Mouse (Mus musculus) intestine, embryonic 14.5 days (tissue): ENCODE measurements around the gene Traf3. TPM values are rescaled to one million over a fixed set of nuclear protein-coding genes. Genes with fewer than 3 reads are reported as not detected.

Source experiments
- ATAC-seq: fragments of 200-750 bp; cut with Nextera tagmentation; replicated peaks from 2 replicates; pipeline ENCODE4 v1.8.0; 2017; ENCODE audit warnings: low read depth, moderate number of reproducible peaks, moderate TSS enrichment, moderate library complexity; ENCODE audit not compliant: low FRiP score, low TSS enrichment
- DNase-seq: peaks from one replicate; pipeline ENCODE4 v3.0.0-alpha.2; 2018; ENCODE audit warnings: low spot score
- H3K27ac ChIP-seq: fragments of 300-500 bp; sonication (generic); 2 replicates; pipeline ENCODE4 v1.5.1; 2014; ENCODE audit warnings: low read depth, mild to moderate bottlenecking, control low read depth
- H3K27me3 ChIP-seq: fragments of 300-500 bp; sonication (generic); replicated peaks from 2 replicates; pipeline ENCODE4 v1.6.1; 2014; ENCODE audit warnings: low read length, control low read depth; ENCODE audit not compliant: control insufficient read depth, insufficient read depth
- H3K36me3 ChIP-seq: fragments of 300-500 bp; sonication (generic); 2 replicates; pipeline ENCODE4 v1.6.1; 2014; ENCODE audit warnings: low read length, control low read depth; ENCODE audit not compliant: control insufficient read depth, insufficient read depth
- H3K4me1 ChIP-seq: fragments of 300-500 bp; sonication (generic); replicated peaks from 2 replicates; pipeline ENCODE4 v1.6.1; 2014; ENCODE audit warnings: low read length, control low read depth, mixed read lengths; ENCODE audit not compliant: control insufficient read depth, insufficient read depth
- H3K4me2 ChIP-seq: fragments of 300-500 bp; sonication (generic); 2 replicates; pipeline ENCODE4 v1.6.1; 2014; ENCODE audit warnings: low read length
- H3K4me3 ChIP-seq: fragments of 300-500 bp; sonication (generic); 2 replicates; pipeline ENCODE4 v1.5.1; 2014; ENCODE audit warnings: low read depth, low read length, control low read depth, mixed read lengths
- H3K9ac ChIP-seq: fragments of 300-500 bp; sonication (generic); 2 replicates; pipeline ENCODE4 v1.6.1; 2014; ENCODE audit warnings: mild to moderate bottlenecking, low read length
- H3K9me3 ChIP-seq: fragments of 300-500 bp; sonication (generic); 2 replicates; pipeline ENCODE4 v1.6.1; 2016; ENCODE audit warnings: low read length, control low read depth; ENCODE audit not compliant: control insufficient read depth
- WGBS: fragments of 180-500 bp; shearing (Covaris S2); extraction: QIAGEN DNeasy Blood & Tissue Kit; methylation state at CpG from one replicate; pipeline ENCODE4 v1.1.7; 2014; 5-methylcytosine and 5-hydroxymethylcytosine counted together
- polyA plus RNA-seq: library from polyadenylated mRNA; unstranded; fragments of >200 nt; fragmentation: Nextera tagmentation; extraction: Ambion mirVana; gene quantifications from 2 replicates; pipeline ENCODE4 v1.2.1, GENCODE M21; 2014

Traf3 gene
- polyA plus RNA-seq, 1 experiment from 2014 or later = 9.1 TPM

DNA sequence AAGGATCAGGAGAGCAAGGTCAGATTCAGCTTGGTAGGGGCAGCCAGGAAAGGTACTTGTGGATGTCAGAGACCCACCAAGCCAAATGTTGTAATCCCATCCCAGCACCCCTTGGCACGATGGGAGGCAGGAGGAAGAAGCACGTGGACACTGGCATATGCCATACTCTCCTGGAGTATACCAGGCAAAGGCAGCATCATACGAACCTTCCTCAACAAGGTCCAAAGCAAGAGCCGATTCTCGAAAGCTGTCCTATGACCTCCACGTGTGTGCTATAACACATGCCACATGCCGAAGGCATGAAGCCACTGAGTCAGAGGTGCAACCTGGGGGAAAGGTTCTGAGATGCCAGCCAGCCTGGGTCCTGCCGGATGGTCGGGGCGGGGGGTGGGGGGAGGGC, 5.3 kb upstream of the Traf3 start:
- DNase-seq (no peak), ATAC-seq (no peak)
- Histone ChIP-seq H3K4me1 (peaks cover 21% of the 10 kb centered on the region), H3K27me3 (no peaks in the 10 kb centered on the region), H3K36me3 (no peaks in the 10 kb centered on the region), H3K9me3 (no peaks in the 10 kb centered on the region), H3K27ac (no peak overlapping the region), H3K4me3 (no peak overlapping the region), H3K4me2 (no peak overlapping the region), H3K9ac (no peak overlapping the region)
- WGBS = 96% methylated on average over 10 of the region's 10 CpGs

DNA sequence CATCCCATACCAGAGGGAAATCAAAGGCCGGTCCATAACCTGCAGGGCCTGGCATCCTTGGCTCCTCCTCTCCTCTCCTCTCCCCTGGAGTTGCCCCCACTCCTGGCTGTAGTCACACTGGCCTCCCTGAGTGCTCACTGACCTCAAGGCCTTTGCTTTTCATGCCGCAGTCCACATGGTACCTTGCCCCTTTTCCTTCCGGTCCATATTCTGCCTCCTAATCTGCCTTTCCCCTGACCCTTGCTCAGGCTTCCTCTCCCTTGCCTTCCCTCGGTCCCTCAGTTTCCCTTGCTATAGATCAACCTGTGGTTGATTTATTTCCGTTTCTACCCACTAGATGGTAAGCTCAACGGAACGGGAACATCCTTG, 4.2 kb upstream of the Traf3 start:
- no peak overlapping the region for H3K9ac ChIP-seq
- no peaks in the 10 kb centered on the region for H3K27me3 ChIP-seq
- ATAC-seq (no peak), DNase-seq (no peak)
- 39% methylated on average over 7 of the region's 7 CpGs for WGBS
- H3K4me2 ChIP-seq = peak overlapping the region; percentile 47; the same call in 1 of the 2 replicates
- H3K4me3 ChIP-seq = no peak overlapping the region
- no peaks in the 10 kb centered on the region for H3K9me3 ChIP-seq
- peaks cover 21% of the 10 kb centered on the region for H3K4me1 ChIP-seq
- no peaks in the 10 kb centered on the region for H3K36me3 ChIP-seq
- no peak overlapping the region for H3K27ac ChIP-seq

DNA sequence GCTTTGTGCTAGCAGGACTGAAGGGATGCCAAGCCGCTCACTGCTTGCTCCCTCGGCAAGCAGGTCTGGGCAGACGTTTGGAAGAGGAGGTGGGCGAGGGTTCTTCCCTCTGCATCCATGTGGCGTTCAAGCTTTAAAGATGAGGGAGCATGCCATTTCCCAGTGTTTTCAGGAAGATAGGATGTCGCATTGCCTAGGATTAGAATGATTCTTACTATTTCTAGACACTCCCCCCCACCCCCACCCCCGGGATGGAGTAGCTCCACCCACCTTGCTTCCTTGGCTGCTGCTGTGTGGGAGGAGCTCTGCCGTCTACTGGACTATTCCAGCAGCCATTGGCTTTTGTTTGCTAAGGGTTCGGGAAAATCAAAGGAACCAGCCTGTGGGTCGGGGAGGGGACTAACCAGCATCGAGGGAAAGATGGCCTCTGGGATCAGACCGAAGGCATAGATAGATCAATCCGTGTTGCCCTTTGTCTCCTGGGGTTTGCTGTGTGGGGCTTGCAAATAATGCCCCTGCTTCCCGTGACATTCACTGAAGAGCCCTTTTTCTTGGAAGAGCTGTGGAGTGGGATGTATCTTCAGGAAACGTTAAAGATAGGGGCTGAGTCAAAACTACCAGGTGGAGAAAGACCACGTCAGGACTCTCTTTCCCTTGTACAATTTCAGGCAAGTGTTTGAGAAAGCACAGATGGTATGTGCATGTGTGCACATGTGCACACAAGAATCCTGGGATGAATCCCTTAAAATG, 3.7 kb upstream of the Traf3 start:
- peak overlapping the region; percentile 47 for H3K4me2 ChIP-seq
- peak overlapping the region; percentile 15; the same call in 1 of the 2 replicates for H3K4me3 ChIP-seq
- peaks cover 23% of the 10 kb centered on the region for H3K4me1 ChIP-seq
- no peaks in the 10 kb centered on the region for H3K9me3 ChIP-seq
- no peaks in the 10 kb centered on the region for H3K27me3 ChIP-seq
- peak overlapping the region; percentile 29; the same call in 1 of the 2 replicates for H3K9ac ChIP-seq
- no peak for ATAC-seq
- DNase-seq = peak; percentile 76
- WGBS = 13% methylated on average over 16 of the region's 16 CpGs
- peak overlapping the region; percentile 43; the same call in 1 of the 2 replicates for H3K27ac ChIP-seq
- H3K36me3 ChIP-seq = no peaks in the 10 kb centered on the region

GRCm38 (mm10) chr12:111164310-111164751, 1.8 kb upstream of the Traf3 start:
- peak overlapping the region; percentile 52 for H3K9ac ChIP-seq
- no peaks in the 10 kb centered on the region for H3K27me3 ChIP-seq
- DNase-seq = peak; percentile 87
- H3K4me3 ChIP-seq = peak overlapping the region; percentile 8
- peaks cover 29% of the 10 kb centered on the region for H3K4me1 ChIP-seq
- H3K27ac ChIP-seq = peak overlapping the region; percentile 79
- peak; percentile 78 for ATAC-seq
- no peaks in the 10 kb centered on the region for H3K36me3 ChIP-seq
- H3K4me2 ChIP-seq = peak overlapping the region; percentile 45
- H3K9me3 ChIP-seq = no peaks in the 10 kb centered on the region
- WGBS = 3% methylated on average over 13 of the region's 13 CpGs

GRCm38 (mm10) chr12:111165146-111165812, 891 bp upstream of the Traf3 start:
- Histone ChIP-seq H3K4me3 (peak overlapping the region; percentile 87; the same call in 1 of the 2 replicates), H3K9me3 (no peaks in the 10 kb centered on the region), H3K4me1 (peaks cover 27% of the 10 kb centered on the region), H3K9ac (no peak overlapping the region), H3K4me2 (peak overlapping the region; percentile 96), H3K36me3 (no peaks in the 10 kb centered on the region; the same call in 1 of the 2 replicates), H3K27me3 (no peaks in the 10 kb centered on the region), H3K27ac (peak overlapping the region; percentile 70; the same call in 1 of the 2 replicates)
- DNase-seq (peak; percentile 67), ATAC-seq (no peak; the same call in 1 of the 2 replicates)
- 68% methylated on average over 10 of the region's 10 CpGs for WGBS

DNA sequence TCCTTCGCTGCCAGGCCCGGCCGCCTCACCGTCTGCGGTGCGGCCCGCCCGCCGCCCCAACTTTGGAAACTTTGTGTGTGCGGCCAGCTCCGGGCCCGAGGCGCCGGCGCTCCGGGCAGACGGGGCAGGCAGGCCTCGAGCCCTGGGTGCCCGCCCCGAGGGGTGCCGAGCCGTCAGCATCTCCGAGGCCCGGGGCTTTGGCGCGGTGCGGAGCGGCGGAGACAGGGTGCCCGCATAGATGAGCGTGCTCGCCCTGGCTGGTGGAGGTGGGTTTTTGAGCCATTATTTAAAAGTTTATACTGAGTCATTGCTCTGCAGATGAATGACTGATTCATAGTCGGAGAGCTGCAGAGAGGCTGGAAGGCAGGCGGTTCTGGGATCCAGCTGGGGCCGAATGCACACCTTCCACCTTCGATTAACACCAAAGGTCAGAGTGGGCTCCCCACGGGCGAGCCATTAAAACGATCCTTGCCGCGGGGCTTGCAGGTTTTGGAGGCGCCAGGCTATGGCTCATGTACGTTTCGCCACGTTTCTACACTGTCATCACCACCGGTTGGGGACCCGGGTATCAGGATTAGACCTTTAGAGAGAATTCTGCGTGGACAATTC, 615 bp downstream of the Traf3 start:
- under 1% methylated on average over 48 of the region's 48 CpGs for WGBS
- no peaks in the 10 kb centered on the region for H3K9me3 ChIP-seq
- peaks cover 28% of the 10 kb centered on the region for H3K4me1 ChIP-seq
- peak overlapping the region; percentile 70 for H3K27ac ChIP-seq
- H3K27me3 ChIP-seq = no peaks in the 10 kb centered on the region
- peak; percentile 77 for DNase-seq
- H3K36me3 ChIP-seq = no peaks in the 10 kb centered on the region; the same call in 1 of the 2 replicates
- H3K4me2 ChIP-seq = peak overlapping the region; percentile 96
- H3K4me3 ChIP-seq = peak overlapping the region; percentile 87
- H3K9ac ChIP-seq = peak overlapping the region; percentile 82
- ATAC-seq = peak; percentile 52; the same call in 1 of the 2 replicates

DNA sequence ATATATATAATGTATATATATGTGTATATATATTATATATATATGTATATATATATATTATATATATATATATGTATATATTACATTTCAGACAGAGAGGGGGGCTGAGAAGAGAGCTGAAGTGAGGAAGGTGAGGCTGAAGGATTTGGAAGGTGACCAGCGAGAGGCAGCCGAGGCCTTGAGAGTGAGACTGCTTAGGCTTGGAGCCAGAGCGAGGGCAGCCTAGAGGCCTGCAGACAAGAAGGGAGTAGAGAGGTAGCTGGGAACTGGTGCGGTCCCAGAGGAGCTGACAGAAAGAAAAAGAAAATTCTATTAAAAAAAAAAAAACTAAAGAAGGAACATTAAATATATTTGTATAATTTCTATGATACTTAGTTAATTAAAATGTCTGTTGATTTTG, 2.7 kb downstream of the Traf3 start:
- H3K4me3 ChIP-seq = no peak overlapping the region
- H3K9ac ChIP-seq = no peak overlapping the region
- peaks cover 5% of the 10 kb centered on the region; the same call in 1 of the 2 replicates for H3K36me3 ChIP-seq
- DNase-seq = no peak
- ATAC-seq = no peak
- no peaks in the 10 kb centered on the region for H3K9me3 ChIP-seq
- no peak overlapping the region for H3K27ac ChIP-seq
- no peaks in the 10 kb centered on the region for H3K27me3 ChIP-seq
- no peak overlapping the region for H3K4me2 ChIP-seq
- H3K4me1 ChIP-seq = peaks cover 21% of the 10 kb centered on the region
- 86% methylated on average over 4 of the region's 4 CpGs for WGBS

GRCm38 (mm10) chr12:111178772-111179171, 12.6 kb downstream of the Traf3 start:
- DNase-seq = no peak
- Histone ChIP-seq H3K9me3 (no peaks in the 10 kb centered on the region), H3K9ac (no peak overlapping the region), H3K4me2 (no peak overlapping the region), H3K27me3 (no peaks in the 10 kb centered on the region), H3K4me3 (no peak overlapping the region), H3K36me3 (peaks cover 9% of the 10 kb centered on the region), H3K4me1 (no peaks in the 10 kb centered on the region), H3K27ac (no peak overlapping the region)
- WGBS = 77% methylated on average over 4 of the region's 4 CpGs
- no peak for ATAC-seq
